Mouse (Mus musculus) myocyte (in vitro differentiated cells): ENCODE results near the gene Ifi27l2b. TPM values are rescaled to one million over a fixed set of nuclear protein-coding genes. Genes with fewer than 3 reads are reported as not detected.

ENCODE experiments used
- H3K27me3 ChIP-seq: one replicate; pipeline ENCODE4 v1.6.1; 2011; ENCODE audit not compliant: control insufficient read depth, insufficient read depth, insufficient read length
- H3K36me3 ChIP-seq: one replicate; pipeline ENCODE4 v1.6.1; 2011; ENCODE audit not compliant: control insufficient read depth, insufficient read depth
- H3K4me2 ChIP-seq: one replicate; pipeline ENCODE4 v1.6.1; 2011; ENCODE audit warnings: low read depth, control low read depth
- H3K4me3 ChIP-seq: one replicate; pipeline ENCODE4 v1.5.1; 2011; ENCODE audit warnings: mild to moderate bottlenecking, control low read depth, moderate library complexity
- H3K79me2 ChIP-seq: one replicate; pipeline ENCODE4 v1.6.1; 2011; ENCODE audit not compliant: control insufficient read depth, insufficient read depth
- H3ac ChIP-seq: one replicate; pipeline ENCODE4 v1.6.1; 2011; ENCODE audit not compliant: control insufficient read depth, insufficient read length
- CEBPB ChIP-seq: IDR thresholded peaks from 2 replicates; pipeline ENCODE4 v1.6.1; 2011; ENCODE audit warnings: mild to moderate bottlenecking, moderate library complexity; ENCODE audit not compliant: poor library complexity, insufficient read depth, severe bottlenecking
- MYOD1 ChIP-seq, 3 experiments: IDR thresholded peaks; one replicate each; pipeline ENCODE4 v1.6.1; 2011; ENCODE audit warnings: control low read depth in 2 of 3, low read depth in 2 of 3, mild to moderate bottlenecking in 2 of 3, moderate library complexity in 1 of 3; ENCODE audit not compliant: insufficient read length in 2 of 3, control insufficient read depth in 1 of 3
- MYOG ChIP-seq, 3 experiments: IDR thresholded peaks; one replicate each; pipeline ENCODE4 v1.6.1; 2011; ENCODE audit warnings: control low read depth in 2 of 3, low read depth in 2 of 3, mild to moderate bottlenecking in 2 of 3; ENCODE audit not compliant: insufficient read length in 2 of 3, control insufficient read depth in 1 of 3, insufficient read depth in 1 of 3
- POLR2A ChIP-seq: IDR thresholded peaks from one replicate; pipeline ENCODE4 v1.6.1; 2011; ENCODE audit warnings: low read depth, mild to moderate bottlenecking, control low read depth, moderate library complexity; ENCODE audit not compliant: insufficient read length
- POLR2AphosphoS2 ChIP-seq: IDR thresholded peaks from one replicate; pipeline ENCODE4 v1.6.1; 2011; ENCODE audit warnings: low read depth, control low read depth; ENCODE audit not compliant: insufficient read length
- SRF ChIP-seq: IDR thresholded peaks from one replicate; pipeline ENCODE4 v1.6.1; 2011; ENCODE audit warnings: low read depth; ENCODE audit not compliant: control insufficient read depth, insufficient read length
- TCF12 ChIP-seq: IDR thresholded peaks from one replicate; pipeline ENCODE4 v1.6.1; 2011; ENCODE audit warnings: mild to moderate bottlenecking, control low read depth; ENCODE audit not compliant: poor library complexity, insufficient read depth, severe bottlenecking
- USF1 ChIP-seq: IDR thresholded peaks from one replicate; pipeline ENCODE4 v1.6.1; 2011; ENCODE audit warnings: low read depth, mild to moderate bottlenecking, control low read depth, moderate library complexity
- polyA plus RNA-seq: library from polyadenylated mRNA; unstranded; fragments of >200 nt; fragmentation: generic; extraction: Trizol; gene quantifications from one replicate; pipeline ENCODE4 v1.2.1, GENCODE M21; 2012; ENCODE audit warnings: missing spikeins

The Ifi27l2b gene
- polyA plus RNA-seq, 1 experiment, result not detected

DNA sequence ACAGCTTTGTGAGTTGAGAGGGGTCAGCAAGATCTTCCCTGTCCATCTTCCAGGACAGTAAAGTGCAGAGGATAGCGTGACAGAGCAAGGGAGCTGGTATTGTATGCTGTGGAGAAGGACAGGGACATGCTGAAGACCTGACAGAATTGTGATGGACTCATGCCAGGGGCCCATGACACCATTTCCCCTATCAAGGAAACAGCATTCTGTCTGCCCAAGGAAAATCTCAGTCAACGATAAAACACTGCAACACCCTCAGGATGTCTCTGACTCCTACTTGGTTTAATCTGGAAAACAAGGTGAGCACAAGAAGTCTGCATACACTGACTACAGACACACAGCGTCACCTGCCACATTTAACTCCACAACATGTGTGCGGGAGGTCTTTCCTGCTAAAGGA lies 49.3 kb downstream of the Ifi27l2b start, which contains the start of gene 9330161L09Rik:
Gene 9330161L09Rik, minus strand, starts transcription at position 101 of the 400 bp plus-strand sequence.
- H3K79me2 ChIP-seq, result no peaks in the 10 kb centered on the region
- peaks cover 37% of the 10 kb centered on the region for H3K36me3 ChIP-seq
- H3ac ChIP-seq, result no peak within 1 kb of the TSS
- no peak within 1 kb of the TSS for H3K4me2 ChIP-seq
- H3K4me3 ChIP-seq, result no peak within 1 kb of the TSS
- no peaks in the 10 kb centered on the region for H3K27me3 ChIP-seq
- TF ChIP-seq USF1 (no peak), POLR2A (no peak), TCF12 (no peak), SRF (no peak), MYOG (IDR thresholded peaks at IDR 0.05; ENCODE audit: control insufficient read depth in 1 of 3, insufficient read depth in 1 of 3, insufficient read length in 2 of 3, low read depth in 2 of 3) (no peak), CEBPB (no peak), MYOD1 (IDR thresholded peaks at IDR 0.05; ENCODE audit: control insufficient read depth in 1 of 3, insufficient read length in 2 of 3, low read depth in 2 of 3) (no peak)

DNA sequence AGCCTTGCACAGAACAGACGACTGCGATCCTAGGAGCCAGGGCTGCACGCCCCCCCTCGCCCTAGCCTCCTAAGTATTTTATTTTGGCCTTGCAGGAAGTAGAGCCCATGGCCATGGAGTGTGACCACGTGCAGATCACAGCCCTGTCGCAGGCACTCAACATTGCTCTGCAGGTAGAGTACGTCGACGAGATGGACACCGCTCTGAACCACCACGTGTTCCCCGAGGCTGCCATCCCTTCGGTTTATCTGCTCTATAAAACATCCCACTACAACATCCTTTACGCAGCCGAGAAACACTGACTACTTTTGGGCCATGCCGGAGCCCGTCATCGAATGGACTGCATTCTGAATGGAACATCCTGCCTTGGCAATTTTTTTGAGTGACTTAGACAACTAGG lies 52.9 kb downstream of the Ifi27l2b start:
- Histone ChIP-seq H3K27me3 (no peaks in the 10 kb centered on the region), H3K4me2 (no peak overlapping the region), H3ac (no peak overlapping the region), H3K36me3 (peaks cover 13% of the 10 kb centered on the region), H3K79me2 (no peaks in the 10 kb centered on the region), H3K4me3 (no peak overlapping the region)
- TF ChIP-seq POLR2AphosphoS2 (peak; percentile 85), SRF (no peak)

Other genes with a start within 250 kb of the Ifi27l2b start
- gene Prima1, start 215.1 kb downstream of the Ifi27l2b start, polyA plus RNA-seq, result not detected
- not detected for gene Fam181a, start 146.2 kb downstream of the Ifi27l2b start, polyA plus RNA-seq
- 27.8 TPM for gene Asb2, start 101.2 kb downstream of the Ifi27l2b start, polyA plus RNA-seq
- 23.3 TPM for gene Otub2, start 68.5 kb downstream of the Ifi27l2b start, polyA plus RNA-seq
- gene 9330161L09Rik, start 49.4 kb downstream of the Ifi27l2b start, polyA plus RNA-seq, result 0.60 TPM
- 85.0 TPM for gene Ddx24, start 31.4 kb downstream of the Ifi27l2b start, polyA plus RNA-seq
- gene Ifi27, start 23.0 kb downstream of the Ifi27l2b start, polyA plus RNA-seq, result 118 TPM
- 2.4 TPM for gene Ifi27l2a, start 13.5 kb downstream of the Ifi27l2b start, polyA plus RNA-seq
- gene Ppp4r4, start 75.1 kb upstream of the Ifi27l2b start, polyA plus RNA-seq, result 0.13 TPM
- gene Serpina10, start 174.2 kb upstream of the Ifi27l2b start, polyA plus RNA-seq, result not detected
- gene Serpina6, start 200.0 kb upstream of the Ifi27l2b start, polyA plus RNA-seq, result 0.20 TPM
- gene Serpina16, start 218.9 kb upstream of the Ifi27l2b start, polyA plus RNA-seq, result not detected
- not detected for gene Serpina1f, start 238.3 kb upstream of the Ifi27l2b start, polyA plus RNA-seq